Mouse (Mus musculus) lung, postnatal 0 days (tissue): ENCODE data around the gene Mto1. TPM values are rescaled to one million over a fixed set of nuclear protein-coding genes. Genes with fewer than 3 reads are reported as not detected.

Experiments used
- ATAC-seq: fragments of 200-750 bp; cut with Nextera tagmentation; 2 replicates; pipeline ENCODE4 v1.8.0; 2017; ENCODE audit warnings: moderate library complexity
- DNase-seq: peaks from one replicate; pipeline ENCODE4 v3.0.0-alpha.2; 2016; ENCODE audit warnings: low spot score
- H3K27ac ChIP-seq: fragments of 300-500 bp; sonication (generic); 2 replicates; pipeline ENCODE4 v1.5.1; 2014; ENCODE audit warnings: antibody characterized with exemption, mild to moderate bottlenecking, low read length, mixed read lengths
- H3K27me3 ChIP-seq: fragments of 300-500 bp; sonication (generic); replicated peaks from 2 replicates; pipeline ENCODE4 v1.6.1; 2014; ENCODE audit warnings: low read length, mixed read lengths; ENCODE audit not compliant: insufficient read depth
- H3K36me3 ChIP-seq: fragments of 300-500 bp; sonication (generic); 2 replicates; pipeline ENCODE4 v1.6.1; 2014; ENCODE audit warnings: low read length, mixed read lengths; ENCODE audit not compliant: insufficient read depth
- H3K4me1 ChIP-seq: fragments of 300-500 bp; sonication (generic); 2 replicates; pipeline ENCODE4 v1.6.1; 2014; ENCODE audit warnings: antibody characterized with exemption, low read depth, low read length, mixed read lengths; ENCODE audit not compliant: insufficient read depth
- H3K4me2 ChIP-seq: fragments of 300-500 bp; sonication (generic); replicated peaks from 2 replicates; pipeline ENCODE4 v1.6.1; 2014; ENCODE audit warnings: low read depth, mild to moderate bottlenecking, low read length, moderate library complexity, mixed read lengths
- H3K4me3 ChIP-seq: fragments of 300-500 bp; sonication (generic); 2 replicates; pipeline ENCODE4 v1.5.1; 2014; ENCODE audit warnings: low read depth, low read length
- H3K9ac ChIP-seq: fragments of 300-500 bp; sonication (generic); replicated peaks from 2 replicates; pipeline ENCODE4 v1.6.1; 2014; ENCODE audit warnings: low read depth, mild to moderate bottlenecking
- H3K9me3 ChIP-seq: fragments of 300-500 bp; sonication (generic); 2 replicates; pipeline ENCODE4 v1.6.1; 2016; ENCODE audit warnings: low read length, mixed read lengths
- CTCF ChIP-seq: IDR thresholded peaks from 2 replicates; pipeline ENCODE4 v1.5.1; 2016; ENCODE audit warnings: antibody characterized with exemption, mild to moderate bottlenecking
- EP300 ChIP-seq: IDR thresholded peaks from 2 replicates; pipeline ENCODE4 v1.6.1; 2016; ENCODE audit warnings: antibody characterized with exemption, mild to moderate bottlenecking, control low read depth
- WGBS: fragments of 180-500 bp; shearing (Covaris S2); extraction: QIAGEN DNeasy Blood & Tissue Kit; methylation state at CpG from one replicate; pipeline ENCODE4 v1.1.7; 2014; 5-methylcytosine and 5-hydroxymethylcytosine counted together
- polyA plus RNA-seq: library from polyadenylated mRNA; unstranded; fragments of >200 nt; fragmentation: Nextera tagmentation; extraction: Ambion mirVana; gene quantifications from 2 replicates; pipeline ENCODE4 v1.2.1, GENCODE M21; 2015

Mto1 gene
- polyA plus RNA-seq, 1 experiment from 2014 or later, result 11.2 TPM

GRCm38 (mm10) chr9:78504133-78504532 lies 56.1 kb downstream of the Mto1 start:
- no peaks in the 10 kb centered on the region for H3K9me3 ChIP-seq
- no peak overlapping the region for H3K9ac ChIP-seq
- ATAC-seq (no peak), DNase-seq (no peak)
- H3K36me3 ChIP-seq, result no peaks in the 10 kb centered on the region
- no peaks in the 10 kb centered on the region for H3K27me3 ChIP-seq
- no peak overlapping the region for H3K4me3 ChIP-seq
- WGBS, result 76% methylated on average over 4 of the region's 4 CpGs
- H3K4me1 ChIP-seq, result peaks cover 4% of the 10 kb centered on the region; the same call in 1 of the 2 replicates
- H3K4me2 ChIP-seq, result no peak overlapping the region
- TF ChIP-seq CTCF, result no peak
- no peak for TF ChIP-seq EP300
- no peak overlapping the region for H3K27ac ChIP-seq

GRCm38 (mm10) chr9:78504679-78505078 lies 56.7 kb downstream of the Mto1 start:
- no peaks in the 10 kb centered on the region for H3K36me3 ChIP-seq
- ATAC-seq (no peak), DNase-seq (no peak)
- no peaks in the 10 kb centered on the region for H3K27me3 ChIP-seq
- no peak overlapping the region for H3K27ac ChIP-seq
- H3K9me3 ChIP-seq, result no peaks in the 10 kb centered on the region
- H3K4me2 ChIP-seq, result no peak overlapping the region
- WGBS, result 53% methylated on average over 3 of the region's 3 CpGs
- H3K9ac ChIP-seq, result no peak overlapping the region
- peaks cover 4% of the 10 kb centered on the region; the same call in 1 of the 2 replicates for H3K4me1 ChIP-seq
- H3K4me3 ChIP-seq, result no peak overlapping the region
- no peak for TF ChIP-seq CTCF
- TF ChIP-seq EP300, result no peak

GRCm38 (mm10) chr9:78505223-78505622 lies 57.2 kb downstream of the Mto1 start:
- H3K27ac ChIP-seq, result no peak overlapping the region
- no peaks in the 10 kb centered on the region for H3K9me3 ChIP-seq
- no peaks in the 10 kb centered on the region for H3K27me3 ChIP-seq
- no peaks in the 10 kb centered on the region for H3K36me3 ChIP-seq
- H3K4me1 ChIP-seq, result peaks cover 4% of the 10 kb centered on the region; the same call in 1 of the 2 replicates
- 92% methylated on average over 6 of the region's 6 CpGs for WGBS
- DNase-seq (no peak), ATAC-seq (no peak)
- H3K4me3 ChIP-seq, result no peak overlapping the region
- TF ChIP-seq EP300 (no peak), CTCF (no peak)
- no peak overlapping the region for H3K9ac ChIP-seq
- no peak overlapping the region for H3K4me2 ChIP-seq

- no peaks in the 10 kb centered on the region for H3K27me3 ChIP-seq
- H3K4me3 ChIP-seq, result no peak overlapping the region
- no peaks in the 10 kb centered on the region for H3K9me3 ChIP-seq
- H3K4me2 ChIP-seq, result no peak overlapping the region
- H3K4me1 ChIP-seq, result peaks cover 4% of the 10 kb centered on the region; the same call in 1 of the 2 replicates
- DNase-seq (no peak), ATAC-seq (no peak)
- WGBS, result 38% methylated on average over 11 of the region's 11 CpGs
- H3K9ac ChIP-seq, result no peak overlapping the region
- H3K27ac ChIP-seq, result no peak overlapping the region
- TF ChIP-seq CTCF (no peak), EP300 (no peak)
- no peaks in the 10 kb centered on the region for H3K36me3 ChIP-seq
These were observed 58.2 kb downstream of the Mto1 start for GRCm38 (mm10) chr9:78506002-78506721.

- no peak overlapping the region for H3K4me3 ChIP-seq
- no peaks in the 10 kb centered on the region for H3K27me3 ChIP-seq
- H3K4me1 ChIP-seq, result peaks cover 4% of the 10 kb centered on the region; the same call in 1 of the 2 replicates
- no peak overlapping the region for H3K4me2 ChIP-seq
- TF ChIP-seq EP300 (no peak), CTCF (no peak)
- H3K9me3 ChIP-seq, result no peaks in the 10 kb centered on the region
- H3K36me3 ChIP-seq, result no peaks in the 10 kb centered on the region
- 75% methylated on average over 7 of the region's 7 CpGs for WGBS
- no peak for DNase-seq
- no peak for ATAC-seq
- no peak overlapping the region for H3K9ac ChIP-seq
- no peak overlapping the region for H3K27ac ChIP-seq
These were observed 58.7 kb downstream of the Mto1 start for GRCm38 (mm10) chr9:78506722-78507077.

GRCm38 (mm10) chr9:78508106-78508786 lies 60.2 kb downstream of the Mto1 start:
- TF ChIP-seq EP300 (no peak), CTCF (no peak)
- Histone ChIP-seq H3K27ac (no peak overlapping the region), H3K9me3 (no peaks in the 10 kb centered on the region), H3K4me3 (no peak overlapping the region), H3K9ac (no peak overlapping the region), H3K36me3 (no peaks in the 10 kb centered on the region), H3K4me2 (no peak overlapping the region), H3K4me1 (peaks cover 4% of the 10 kb centered on the region; the same call in 1 of the 2 replicates), H3K27me3 (no peaks in the 10 kb centered on the region)
- WGBS, result 76% methylated on average over 16 of the region's 16 CpGs
- no peak for DNase-seq
- no peak for ATAC-seq
